Mouse (Mus musculus): ENCODE results near the gene Tmem184b.

GRCm38 (mm10) chr15:79448041-79448440 lies 44.7 kb upstream of the Tmem184b start:
- TF ChIP-seq CTCF (IDR thresholded peaks at IDR 0.05; ENCODE audit: control insufficient read depth, insufficient read depth, low read length) (no peak), POLR2A (IDR thresholded peaks at IDR 0.05; ENCODE audit: borderline replicate concordance, control insufficient read depth, low read depth, low read length) (no peak)

All from bone marrow, adult 2 months (tissue).